Mouse (Mus musculus): ENCODE results near the gene Cntf.
"Not testable (repeated sequence)": the region's sequence is repeated elsewhere in the genome, so short reads cannot be mapped to it uniquely, and the experiment has no call there.

The Cntf gene

GRCm38 (mm10) chr19:12722308-12722707, 43.1 kb downstream of the Cntf start:
- DNase-seq (ENCODE audit: low read depth, low spot score) = peak; percentile 15
- H3K27me3 ChIP-seq (ENCODE audit: control insufficient read depth, insufficient read depth, low read length, poor library complexity, severe bottlenecking) = no peaks in the 10 kb centered on the region
- no peaks in the 10 kb centered on the region for H3K36me3 ChIP-seq (ENCODE audit: control insufficient read depth, insufficient read depth, low read length, poor library complexity, severe bottlenecking)

DNA sequence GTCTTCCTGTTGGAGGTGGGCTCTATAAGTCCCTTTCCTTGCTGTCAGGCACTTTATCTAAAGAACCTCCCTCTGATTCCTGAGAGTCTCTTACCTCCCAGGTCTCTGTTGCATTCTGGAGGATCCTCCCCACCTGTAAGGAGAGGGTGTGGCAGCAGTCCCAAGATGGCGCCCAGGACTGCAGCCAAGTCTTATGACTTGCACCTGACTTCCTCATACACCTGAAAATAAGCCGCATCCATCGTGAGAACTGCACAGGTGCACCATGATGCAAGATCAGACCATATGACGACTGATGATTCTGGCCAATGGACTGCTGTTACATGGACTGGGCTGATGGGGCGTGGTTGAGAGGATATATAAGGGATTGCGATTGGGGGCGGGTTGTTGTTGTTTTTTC, 43.8 kb downstream of the Cntf start:
- H3K27me3 ChIP-seq (ENCODE audit: control insufficient read depth, insufficient read depth, low read length, poor library complexity, severe bottlenecking); DNase-seq (ENCODE audit: low read depth, low spot score); H3K36me3 ChIP-seq (ENCODE audit: control insufficient read depth, insufficient read depth, low read length, poor library complexity, severe bottlenecking): not testable (repeated sequence)

DNA sequence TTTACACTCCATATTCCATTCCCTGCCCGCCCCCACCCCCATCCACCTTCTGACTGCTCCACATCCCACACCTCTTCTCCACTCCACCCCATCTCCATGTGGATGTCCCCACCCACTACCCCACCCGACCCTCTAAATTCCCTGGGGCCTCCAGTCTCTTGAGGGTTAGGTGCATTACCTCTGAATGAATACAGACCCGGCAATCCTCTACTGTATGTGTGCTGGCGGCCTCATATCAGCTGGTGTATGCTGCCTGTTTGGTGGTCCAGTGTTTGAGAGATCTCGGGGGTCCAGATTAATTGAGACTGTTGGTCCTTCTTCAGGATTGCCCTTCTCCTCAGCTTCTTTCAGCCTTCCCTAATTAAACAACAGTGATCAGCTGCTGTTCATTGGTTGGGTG, 44.5 kb downstream of the Cntf start:
- DNase-seq (ENCODE audit: low read depth, low spot score) = not testable (repeated sequence)

DNA sequence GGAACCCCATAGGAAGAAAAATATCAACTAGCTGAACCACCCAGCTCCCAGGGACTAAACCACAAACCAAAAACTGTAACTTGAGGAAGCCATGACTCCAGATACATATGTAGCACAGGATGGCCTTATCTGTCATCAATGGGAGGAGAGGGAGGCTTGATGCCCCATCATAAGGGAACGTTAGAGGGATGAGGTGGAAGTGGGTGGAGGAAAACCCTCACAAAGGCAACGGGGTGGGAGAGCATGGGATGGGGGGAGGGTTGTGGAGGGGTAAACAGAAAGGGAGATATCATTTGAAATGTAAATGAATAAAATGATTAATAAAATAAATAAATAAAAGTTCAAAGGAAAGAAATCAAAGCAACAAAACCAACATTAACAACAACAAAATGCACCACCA, 45.0 kb downstream of the Cntf start:
- Histone ChIP-seq H3K27me3 (ENCODE audit: control insufficient read depth, insufficient read depth, low read length, poor library complexity, severe bottlenecking) (no peaks in the 10 kb centered on the region), H3K36me3 (ENCODE audit: control insufficient read depth, insufficient read depth, low read length, poor library complexity, severe bottlenecking) (no peaks in the 10 kb centered on the region)
- DNase-seq (ENCODE audit: low read depth, low spot score) = no peak

More for the DNA sequence above, 44.5 kb downstream of the Cntf start:
- H3K36me3 ChIP-seq (ENCODE audit: control insufficient read depth, insufficient read depth, low read length, poor library complexity, severe bottlenecking); H3K27me3 ChIP-seq (ENCODE audit: control insufficient read depth, insufficient read depth, low read length, poor library complexity, severe bottlenecking): not testable (repeated sequence)

GRCm38 (mm10) chr19:12719189-12719588, 46.2 kb downstream of the Cntf start:
- no peaks in the 10 kb centered on the region for H3K36me3 ChIP-seq (ENCODE audit: control insufficient read depth, insufficient read depth, low read length, poor library complexity, severe bottlenecking)

More at GRCm38 (mm10) chr19:12719189-12719588, 46.2 kb downstream of the Cntf start:
- no peaks in the 10 kb centered on the region for H3K27me3 ChIP-seq (ENCODE audit: control insufficient read depth, insufficient read depth, low read length, poor library complexity, severe bottlenecking)
- no peak for DNase-seq (ENCODE audit: low read depth, low spot score)

All from splenic B cell, adult 2 months (primary cell).